In genomic region chr6:144919750-144920149, GRCm38 (mm10) we compare ENCODE assay signal across 12 mouse cellular contexts.
DNase-seq lines count a peak whose midpoint lies in the region; ATAC-seq lines count a peak whose summit lies in the region.
"Had no signal": no experiment of that assay in that cellular context is flagged by ENCODE, and none has a peak within 500 bp of the region (broad histone marks: within the 10 kb centered on the region; RNA-seq: fewer than 3 reads in every experiment).

No protein-coding gene starts in this region.

- peak; percentile 38; the same call in 1 of the 2 replicates for ATAC-seq in liver, embryonic 12.5 days
- peak; percentile 83 for ATAC-seq in inflammation-experienced regulatory T-cells, adult 6 months

- peaks cover 7% of the 10 kb centered on the region for H3K4me1 ChIP-seq in liver, embryonic 12.5 days

- WGBS in liver, embryonic 12.5 days (ENCODE audit: insufficient replicate concordance): 22% methylated on average over 5 of the region's 5 CpGs

- H3K27ac ChIP-seq in liver, embryonic 12.5 days: no peak overlapping the region
- H3K27ac ChIP-seq: hindbrain, embryonic 12.5 days; layer of hippocampus, adult 2 months had no signal

- no peaks in the 10 kb centered on the region for H3K36me3 ChIP-seq in liver, embryonic 12.5 days
- H3K36me3 ChIP-seq: hindbrain, embryonic 12.5 days had no signal

- H3K9me3 ChIP-seq in liver, embryonic 12.5 days (replicated peaks): no peaks in the 10 kb centered on the region
- H3K9me3 ChIP-seq: hindbrain, embryonic 12.5 days had no signal

- H3K4me2 ChIP-seq in liver, embryonic 12.5 days: no peak overlapping the region
- H3K4me2 ChIP-seq: hindbrain, embryonic 12.5 days had no signal

- no peaks in the 10 kb centered on the region for H3K27me3 ChIP-seq in liver, embryonic 12.5 days (replicated peaks)
- H3K27me3 ChIP-seq: hindbrain, embryonic 12.5 days had no signal

- no peak overlapping the region for H3K4me3 ChIP-seq in liver, embryonic 12.5 days
- H3K4me3 ChIP-seq: hindbrain, embryonic 12.5 days; layer of hippocampus, adult 2 months; myocyte had no signal

- H3K9ac ChIP-seq in liver, embryonic 12.5 days: no peak overlapping the region
- H3K9ac ChIP-seq: hindbrain, embryonic 12.5 days had no signal

- no peak for DNase-seq in liver
- peak; percentile 27 for DNase-seq in T-cell, adult 2 months (ENCODE audit: low spot score)
- peak; percentile 58 for DNase-seq in naive thymus-derived CD4-positive, alpha-beta T cell, adult 2 months (ENCODE audit: low read depth)
- DNase-seq in left cerebral cortex, adult 9 months (ENCODE audit: low spot score in 2 of 2): no peak
- DNase-seq in layer of hippocampus, postnatal 25 days (ENCODE audit: extremely low spot score in 1 of 2, low spot score in 1 of 2): no peak
- DNase-seq: adrenal gland, postnatal 25 days; kidney, adult 8-10 months had no signal

Comparison
In these comparisons a context has a peak if more than half of its experiments do, and no peak if none do; other contexts are left out.
1. DNase-seq: peak in T-cell, adult 2 months (single experiment) and naive thymus-derived CD4-positive, alpha-beta T cell, adult 2 months (single experiment); none in liver (single experiment), left cerebral cortex, adult 9 months (0 of 2) and layer of hippocampus, postnatal 25 days (0 of 2).